Mouse (Mus musculus): ENCODE measurements around the gene Scgb1b30. TPM values are rescaled to one million over a fixed set of nuclear protein-coding genes. Genes with fewer than 3 reads are reported as not detected.
"Not testable (repeated sequence)": the region's sequence is repeated elsewhere in the genome, so short reads cannot be mapped to it uniquely, and the experiment has no call there.

Gene Scgb1b30
- polyA plus RNA-seq (2015; fragmentation: Nextera tagmentation; extraction: Ambion mirVana) = not detected in 2 replicates

DNA sequence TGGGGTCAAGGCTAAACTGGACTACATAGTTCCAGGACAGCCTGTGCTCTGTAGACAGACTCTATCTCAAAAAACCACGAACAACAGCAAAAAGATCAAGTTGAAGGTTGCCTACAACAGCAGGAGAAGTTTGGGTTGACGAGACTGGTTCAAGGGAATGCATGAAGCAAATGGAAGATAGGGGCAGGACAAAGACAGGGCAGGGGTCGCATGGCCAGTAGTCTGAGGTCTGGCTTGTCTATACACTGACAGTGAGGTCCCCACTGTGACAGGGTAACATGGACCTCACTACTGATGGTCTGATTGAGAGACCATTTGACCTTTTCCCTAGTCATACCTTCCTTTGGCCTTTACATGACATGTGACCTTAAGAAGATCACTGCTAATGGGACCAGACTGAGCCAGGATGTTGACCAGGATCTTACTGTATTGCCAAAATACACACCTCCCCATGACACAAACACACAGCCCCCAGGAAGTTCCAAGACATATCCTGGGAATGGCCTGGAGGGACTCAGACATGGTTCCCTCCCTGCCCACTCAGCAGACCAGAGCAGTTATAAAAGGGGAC lies at the start of gene Scgb1b30:
Gene Scgb1b30 (plus strand): TSS at position 521 of the 571 bp plus-strand sequence.
- Histone ChIP-seq H3K27ac (no peak within 1 kb of the TSS), H3K4me1 (replicated peaks; ENCODE audit: insufficient read depth, low read length) (no peaks in the 10 kb centered on the region), H3K36me3 (ENCODE audit: insufficient read depth, low read length) (no peaks in the 10 kb centered on the region), H3K9ac (ENCODE audit: low read depth, low read length) (no peak within 1 kb of the TSS), H3K27me3 (ENCODE audit: insufficient read depth, low read length) (no peaks in the 10 kb centered on the region), H3K4me3 (replicated peaks; ENCODE audit: low read depth, low read length) (no peak within 1 kb of the TSS), H3K4me2 (ENCODE audit: low read length) (no peak within 1 kb of the TSS), H3K9me3 (replicated peaks; ENCODE audit: low read length) (no peaks in the 10 kb centered on the region)
- DNase-seq (ENCODE audit: low spot score) (no peak), ATAC-seq (replicated peaks; ENCODE audit: low FRiP score, low read depth) (no peak)
- no peak for TF ChIP-seq CTCF (IDR thresholded peaks at IDR 0.05; ENCODE audit: low read depth)
- 82% methylated on average over 3 of the region's 3 CpGs for WGBS

DNA sequence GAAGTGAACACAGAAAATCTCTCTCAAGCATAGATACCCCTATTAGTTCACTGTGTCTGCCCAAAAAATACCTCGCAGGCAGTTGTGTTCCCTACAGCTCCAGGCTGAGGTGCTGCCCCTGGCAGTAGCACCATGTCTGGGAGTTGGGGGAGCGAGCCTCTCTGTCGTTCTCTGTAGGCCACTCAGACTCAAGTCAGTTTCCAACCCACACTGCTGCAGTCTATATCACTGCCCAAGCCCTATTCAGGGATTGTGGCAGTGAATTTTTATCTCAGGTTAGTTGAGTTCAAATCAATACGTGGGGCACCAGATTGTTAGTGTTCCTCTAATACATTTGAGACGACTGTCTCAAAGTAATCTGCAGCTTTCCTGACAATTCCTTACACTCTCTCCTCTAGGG lies 27.1 kb upstream of the Scgb1b30 start:
- not testable (repeated sequence) for H3K9ac ChIP-seq (ENCODE audit: low read depth, low read length); H3K4me2 ChIP-seq (ENCODE audit: low read length); ATAC-seq (replicated peaks; ENCODE audit: low FRiP score, low read depth)

DNA sequence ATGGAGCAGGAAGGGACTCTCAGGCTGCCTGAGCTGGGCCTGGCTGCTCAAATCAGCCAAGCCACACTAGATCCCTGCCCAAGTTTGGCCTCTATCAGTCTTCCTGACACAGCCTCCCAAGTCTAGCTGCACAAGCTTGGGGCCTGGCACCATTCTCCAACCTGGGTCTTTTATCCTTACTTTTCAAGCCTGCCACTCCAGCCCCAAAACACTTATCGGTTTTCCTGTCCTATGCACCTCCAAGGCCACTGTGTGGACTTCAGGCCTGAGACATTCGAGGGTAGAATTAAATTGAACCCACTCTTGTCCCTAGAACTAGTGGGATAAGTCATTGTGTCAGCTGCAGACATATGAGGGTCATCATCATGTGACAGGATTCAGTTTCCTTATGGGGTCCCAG lies 4.8 kb downstream of the Scgb1b30 start:
- TF ChIP-seq CTCF (IDR thresholded peaks at IDR 0.05; ENCODE audit: low read depth) = no peak
- no peaks in the 10 kb centered on the region for H3K9me3 ChIP-seq (replicated peaks; ENCODE audit: low read length)
- 77% methylated on average over 2 of the region's 2 CpGs for whole genome bisulfite sequencing
- H3K4me2 ChIP-seq (ENCODE audit: low read length) = no peak overlapping the region
- DNase-seq (ENCODE audit: low spot score) (no peak), ATAC-seq (replicated peaks; ENCODE audit: low FRiP score, low read depth) (no peak)
- H3K4me3 ChIP-seq (replicated peaks; ENCODE audit: low read depth, low read length) = no peak overlapping the region
- no peaks in the 10 kb centered on the region for H3K4me1 ChIP-seq (replicated peaks; ENCODE audit: insufficient read depth, low read length)
- H3K27ac ChIP-seq = no peak overlapping the region
- no peaks in the 10 kb centered on the region for H3K27me3 ChIP-seq (ENCODE audit: insufficient read depth, low read length)
- no peak overlapping the region for H3K9ac ChIP-seq (ENCODE audit: low read depth, low read length)
- no peaks in the 10 kb centered on the region for H3K36me3 ChIP-seq (ENCODE audit: insufficient read depth, low read length)

More for the DNA sequence above, 27.1 kb upstream of the Scgb1b30 start:
- H3K36me3 ChIP-seq (ENCODE audit: insufficient read depth, low read length); DNase-seq (ENCODE audit: low spot score); H3K27me3 ChIP-seq (ENCODE audit: insufficient read depth, low read length); H3K9me3 ChIP-seq (replicated peaks; ENCODE audit: low read length); H3K4me3 ChIP-seq (replicated peaks; ENCODE audit: low read depth, low read length); H3K4me1 ChIP-seq (replicated peaks; ENCODE audit: insufficient read depth, low read length); H3K27ac ChIP-seq: not testable (repeated sequence)
- 75% methylated on average over 5 of the region's 5 CpGs for WGBS

DNA sequence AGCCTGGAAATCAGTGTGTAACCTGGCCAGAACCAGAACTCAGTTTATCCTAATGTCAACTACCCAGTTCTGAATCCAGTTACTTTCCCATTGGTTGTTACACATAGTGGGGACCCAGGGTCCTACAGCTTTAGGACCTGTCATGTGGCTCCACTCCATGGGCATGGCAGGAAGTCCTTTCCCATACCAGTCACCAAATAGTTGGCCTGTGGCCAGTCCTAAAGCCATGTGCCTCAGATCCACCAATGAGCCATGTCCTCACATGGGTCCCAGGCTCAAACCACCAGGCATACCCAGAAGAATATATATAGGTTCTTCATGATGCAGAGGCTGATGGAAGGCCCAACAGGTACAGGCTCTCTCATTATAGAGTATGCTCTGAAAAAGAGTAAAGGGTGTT lies 6.0 kb downstream of the Scgb1b30 start:
- ATAC-seq (replicated peaks; ENCODE audit: low FRiP score, low read depth) = no peak
- no peaks in the 10 kb centered on the region for H3K4me1 ChIP-seq (replicated peaks; ENCODE audit: insufficient read depth, low read length)
- H3K27me3 ChIP-seq (ENCODE audit: insufficient read depth, low read length) = no peaks in the 10 kb centered on the region
- no peak for TF ChIP-seq CTCF (IDR thresholded peaks at IDR 0.05; ENCODE audit: low read depth)
- no peaks in the 10 kb centered on the region for H3K9me3 ChIP-seq (replicated peaks; ENCODE audit: low read length)
- no peak overlapping the region for H3K4me2 ChIP-seq (ENCODE audit: low read length)
- no peak overlapping the region for H3K9ac ChIP-seq (ENCODE audit: low read depth, low read length)
- no peaks in the 10 kb centered on the region for H3K36me3 ChIP-seq (ENCODE audit: insufficient read depth, low read length)
- DNase-seq (ENCODE audit: low spot score) = no peak
- no peak overlapping the region for H3K27ac ChIP-seq
- H3K4me3 ChIP-seq (replicated peaks; ENCODE audit: low read depth, low read length) = no peak overlapping the region

DNA sequence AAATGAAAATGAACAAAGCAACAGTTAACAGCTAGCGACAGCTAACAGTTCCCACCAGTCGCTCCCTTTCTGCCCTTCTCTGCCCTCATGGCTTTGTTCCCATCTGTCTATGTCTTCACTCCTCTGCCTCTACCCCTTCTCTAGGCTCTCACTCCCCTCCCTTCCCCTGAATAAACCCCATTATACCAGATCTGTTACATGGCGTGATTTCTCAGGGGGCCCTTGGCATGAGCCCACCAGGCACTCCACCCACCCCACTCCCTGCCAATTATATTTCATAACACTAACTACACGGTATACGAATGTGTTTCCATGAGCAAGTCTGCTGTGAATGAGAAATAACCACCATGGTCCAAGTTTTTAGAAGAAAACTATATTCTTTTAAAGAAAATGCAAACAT lies 14.0 kb downstream of the Scgb1b30 start:
- no peak for ATAC-seq (replicated peaks; ENCODE audit: low FRiP score, low read depth)
- no peak for DNase-seq (ENCODE audit: low spot score)
- Histone ChIP-seq H3K27ac (no peak overlapping the region), H3K36me3 (ENCODE audit: insufficient read depth, low read length) (peaks cover 28% of the 10 kb centered on the region), H3K4me2 (ENCODE audit: low read length) (no peak overlapping the region), H3K9ac (ENCODE audit: low read depth, low read length) (no peak overlapping the region), H3K9me3 (replicated peaks; ENCODE audit: low read length) (no peaks in the 10 kb centered on the region), H3K4me1 (replicated peaks; ENCODE audit: insufficient read depth, low read length) (no peaks in the 10 kb centered on the region), H3K27me3 (ENCODE audit: insufficient read depth, low read length) (no peaks in the 10 kb centered on the region), H3K4me3 (replicated peaks; ENCODE audit: low read depth, low read length) (no peak overlapping the region)
- WGBS = 81% methylated on average over 5 of the region's 5 CpGs
- TF ChIP-seq CTCF (IDR thresholded peaks at IDR 0.05; ENCODE audit: low read depth) = no peak

DNA sequence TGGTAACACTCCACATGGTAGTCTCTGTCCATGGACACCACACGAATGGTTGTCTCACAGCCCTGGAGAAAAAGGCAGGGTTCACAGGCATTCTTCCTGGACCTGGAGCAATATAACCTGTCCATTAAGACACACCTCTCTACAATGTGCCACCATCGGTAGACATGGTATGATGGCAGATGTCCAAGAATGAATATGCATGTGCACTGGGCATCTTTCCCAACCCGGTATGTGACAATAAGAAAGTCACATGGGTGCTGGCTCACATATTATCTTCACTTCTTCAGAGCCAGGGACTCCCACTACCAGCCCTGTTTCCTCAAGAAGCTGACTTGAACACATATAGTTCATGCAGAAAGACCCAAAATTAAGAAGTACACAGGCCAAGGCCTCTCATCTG lies 21.4 kb downstream of the Scgb1b30 start:
- Histone ChIP-seq H3K4me3 (replicated peaks; ENCODE audit: low read depth, low read length) (no peak overlapping the region), H3K4me1 (replicated peaks; ENCODE audit: insufficient read depth, low read length) (no peaks in the 10 kb centered on the region), H3K9ac (ENCODE audit: low read depth, low read length) (no peak overlapping the region), H3K27ac (no peak overlapping the region), H3K4me2 (ENCODE audit: low read length) (no peak overlapping the region), H3K27me3 (ENCODE audit: insufficient read depth, low read length) (no peaks in the 10 kb centered on the region), H3K36me3 (ENCODE audit: insufficient read depth, low read length) (peaks cover 56% of the 10 kb centered on the region), H3K9me3 (replicated peaks; ENCODE audit: low read length) (no peaks in the 10 kb centered on the region)
- no peak for TF ChIP-seq CTCF (IDR thresholded peaks at IDR 0.05; ENCODE audit: low read depth)
- DNase-seq (ENCODE audit: low spot score) (no peak), ATAC-seq (replicated peaks; ENCODE audit: low FRiP score, low read depth) (no peak)
- 83% methylated on average over 3 of the region's 3 CpGs for WGBS

DNA sequence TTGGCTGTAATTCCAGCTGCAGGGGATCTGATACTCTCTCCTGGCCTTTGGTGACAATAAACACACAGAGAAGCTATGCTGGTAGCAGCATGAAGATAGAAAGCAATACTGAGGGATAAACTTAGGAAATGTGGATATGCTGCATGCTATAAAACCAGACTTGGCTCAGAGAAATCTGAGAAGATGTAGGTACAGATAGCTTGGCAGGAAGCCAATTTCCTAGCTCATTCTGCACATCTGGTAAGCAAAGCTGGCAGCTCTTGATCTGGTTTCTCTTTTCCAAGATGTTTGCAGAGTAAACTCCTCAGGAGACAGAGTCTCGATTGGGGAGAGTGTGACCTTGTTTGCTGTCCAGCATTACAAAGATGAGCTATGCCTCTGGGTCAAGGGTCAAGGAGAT lies 25.4 kb downstream of the Scgb1b30 start:
- H3K4me2 ChIP-seq (ENCODE audit: low read length); ATAC-seq (replicated peaks; ENCODE audit: low FRiP score, low read depth); H3K27ac ChIP-seq; H3K9me3 ChIP-seq (replicated peaks; ENCODE audit: low read length); H3K27me3 ChIP-seq (ENCODE audit: insufficient read depth, low read length); H3K4me1 ChIP-seq (replicated peaks; ENCODE audit: insufficient read depth, low read length); H3K9ac ChIP-seq (ENCODE audit: low read depth, low read length); H3K4me3 ChIP-seq (replicated peaks; ENCODE audit: low read depth, low read length): not testable (repeated sequence)
- WGBS = 8% methylated on average over 1 of the region's 1 CpGs
- DNase-seq (ENCODE audit: low spot score) = peak; percentile 45
- peaks cover 27% of the 10 kb centered on the region for H3K36me3 ChIP-seq (ENCODE audit: insufficient read depth, low read length)

All from kidney, postnatal 0 days (tissue).